Mouse (Mus musculus) midbrain, embryonic 16.5 days (tissue): ENCODE results near the gene Nploc4. TPM values are rescaled to one million over a fixed set of nuclear protein-coding genes. Genes with fewer than 3 reads are reported as not detected.

ENCODE experiments used
- ATAC-seq: fragments of 200-750 bp; cut with Nextera tagmentation; 2 replicates; pipeline ENCODE4 v1.8.0; 2017; ENCODE audit warnings: moderate TSS enrichment
- H3K27ac ChIP-seq: fragments of 300-500 bp; sonication (generic); 2 replicates; pipeline ENCODE4 v1.5.1; 2014; ENCODE audit warnings: mild to moderate bottlenecking, low read length, mixed read lengths
- H3K27me3 ChIP-seq: fragments of 300-500 bp; sonication (generic); 2 replicates; pipeline ENCODE4 v1.6.1; 2014; ENCODE audit warnings: low read depth, low read length, mixed read lengths; ENCODE audit not compliant: control insufficient read depth, insufficient read depth
- H3K36me3 ChIP-seq: fragments of 300-500 bp; sonication (generic); 2 replicates; pipeline ENCODE4 v1.6.1; 2014; ENCODE audit warnings: mild to moderate bottlenecking, low read length, moderate library complexity, mixed read lengths; ENCODE audit not compliant: control insufficient read depth, insufficient read depth
- H3K4me1 ChIP-seq: fragments of 300-500 bp; sonication (generic); 2 replicates; pipeline ENCODE4 v1.6.1; 2014; ENCODE audit warnings: mild to moderate bottlenecking, low read length, mixed read lengths; ENCODE audit not compliant: control insufficient read depth, insufficient read depth
- H3K4me2 ChIP-seq: fragments of 300-500 bp; sonication (generic); 2 replicates; pipeline ENCODE4 v1.6.1; 2014; ENCODE audit warnings: mild to moderate bottlenecking, low read length, mixed read lengths
- H3K4me3 ChIP-seq: fragments of 300-500 bp; sonication (generic); 2 replicates; pipeline ENCODE4 v1.5.1; 2014; ENCODE audit warnings: low read depth, mild to moderate bottlenecking, low read length, moderate library complexity, mixed read lengths
- H3K9ac ChIP-seq: fragments of 300-500 bp; sonication (generic); 2 replicates; pipeline ENCODE4 v1.6.1; 2014; ENCODE audit warnings: low read depth, low read length, mixed read lengths
- H3K9me3 ChIP-seq: fragments of 300-500 bp; sonication (generic); replicated peaks from 2 replicates; pipeline ENCODE4 v1.6.1; 2014; ENCODE audit warnings: mild to moderate bottlenecking, low read length, mixed read lengths; ENCODE audit not compliant: control insufficient read depth, poor library complexity, severe bottlenecking
- WGBS: fragments of 180-500 bp; shearing (Covaris S2); extraction: QIAGEN DNeasy Blood & Tissue Kit; methylation state at CpG from one replicate; pipeline ENCODE4 v1.1.7; 2014; 5-methylcytosine and 5-hydroxymethylcytosine counted together
- polyA plus RNA-seq: library from polyadenylated mRNA; unstranded; fragments of >200 nt; fragmentation: Nextera tagmentation; extraction: Ambion mirVana; gene quantifications from 2 replicates; pipeline ENCODE4 v1.2.1, GENCODE M21; 2015

Nploc4 gene
- polyA plus RNA-seq, 1 experiment from 2014 or later = 28.7 TPM

DNA sequence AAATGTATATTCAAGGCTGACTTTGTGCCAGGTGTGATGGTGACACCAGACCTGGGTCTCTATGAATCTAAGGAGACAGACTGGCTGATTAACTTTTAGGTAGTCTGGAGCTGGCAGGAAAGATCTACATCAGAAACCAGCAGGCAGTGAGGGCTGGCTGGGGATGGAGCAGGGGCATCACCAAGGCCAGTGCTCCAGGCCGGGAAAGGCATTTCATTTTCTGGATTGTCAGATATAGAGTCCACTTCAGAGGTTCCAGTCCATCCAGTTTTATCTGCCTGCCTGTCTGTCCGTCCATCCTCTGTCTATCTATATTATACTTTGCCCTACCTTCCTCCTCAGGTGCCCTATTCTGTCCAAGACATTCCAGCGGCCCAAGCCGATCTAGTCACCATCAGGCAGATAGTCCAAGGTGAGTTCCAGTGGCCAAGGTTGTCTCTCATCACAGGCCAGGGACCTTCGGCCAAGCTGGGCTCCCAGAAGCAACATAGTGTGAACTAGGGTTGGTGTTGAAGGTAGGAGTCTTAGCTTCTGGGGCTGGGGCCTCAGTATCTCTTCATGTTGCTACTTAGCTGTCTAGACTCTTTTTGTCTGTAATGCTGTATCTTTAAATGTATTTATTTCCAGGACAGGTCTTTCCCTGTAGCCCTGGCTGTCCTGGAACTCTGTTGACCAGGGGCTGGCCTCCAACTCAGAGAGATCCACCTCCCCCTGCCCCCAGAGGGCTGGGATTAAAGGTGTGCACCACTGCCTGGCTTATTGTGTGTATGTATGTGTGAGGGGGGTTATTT is 93.8 kb downstream of the Nploc4 start:
- no peaks in the 10 kb centered on the region for H3K27me3 ChIP-seq
- no peak overlapping the region for H3K4me3 ChIP-seq
- H3K27ac ChIP-seq = peak overlapping the region; percentile 34; the same call in 1 of the 2 replicates
- peaks cover 19% of the 10 kb centered on the region for H3K4me1 ChIP-seq
- H3K4me2 ChIP-seq = peak overlapping the region; percentile 98
- no peaks in the 10 kb centered on the region for H3K9me3 ChIP-seq
- peaks cover 7% of the 10 kb centered on the region for H3K36me3 ChIP-seq
- H3K9ac ChIP-seq = no peak overlapping the region
- WGBS = 76% methylated on average over 5 of the region's 5 CpGs
- no peak for ATAC-seq

DNA sequence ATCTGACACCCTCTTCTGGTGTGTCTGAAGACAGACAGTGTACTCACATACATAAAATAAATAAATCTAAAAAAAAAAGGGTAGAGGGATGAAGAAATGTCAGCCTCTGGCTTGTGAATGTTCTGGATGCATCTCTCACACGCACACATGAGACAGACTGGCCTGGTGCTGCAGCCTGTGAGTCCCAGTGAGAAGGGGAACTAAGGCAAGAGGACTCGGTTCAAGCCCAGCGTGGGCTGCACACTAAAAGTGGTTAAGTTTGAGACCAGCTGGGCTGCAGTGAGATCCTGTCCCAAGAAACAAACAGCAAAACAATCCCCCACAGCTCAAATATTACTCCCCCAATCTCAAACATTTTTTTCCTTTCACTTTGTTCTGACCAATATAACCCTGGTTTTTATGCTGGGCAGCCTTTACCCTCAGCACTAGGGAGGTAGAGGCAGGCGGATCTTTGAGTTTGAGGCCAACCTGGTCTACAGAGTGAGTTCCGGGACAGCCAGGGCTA is 94.8 kb downstream of the Nploc4 start:
- Histone ChIP-seq H3K4me2 (no peak overlapping the region), H3K27me3 (no peaks in the 10 kb centered on the region), H3K9me3 (no peaks in the 10 kb centered on the region), H3K27ac (no peak overlapping the region), H3K4me1 (peaks cover 19% of the 10 kb centered on the region), H3K36me3 (peaks cover 7% of the 10 kb centered on the region), H3K9ac (no peak overlapping the region), H3K4me3 (no peak overlapping the region)
- WGBS = 94% methylated on average over 5 of the region's 5 CpGs
- no peak for ATAC-seq

GRCm38 (mm10) chr11:120341661-120342060 is 95.8 kb downstream of the Nploc4 start:
- no peaks in the 10 kb centered on the region for H3K27me3 ChIP-seq
- no peak overlapping the region for H3K9ac ChIP-seq
- H3K4me1 ChIP-seq = peaks cover 19% of the 10 kb centered on the region
- no peak overlapping the region for H3K4me3 ChIP-seq
- H3K4me2 ChIP-seq = no peak overlapping the region
- no peak overlapping the region for H3K27ac ChIP-seq
- WGBS = 87% methylated on average over 4 of the region's 4 CpGs
- ATAC-seq = no peak
- H3K36me3 ChIP-seq = peaks cover 7% of the 10 kb centered on the region
- no peaks in the 10 kb centered on the region for H3K9me3 ChIP-seq

- H3K36me3 ChIP-seq = peaks cover under 1% of the 10 kb centered on the region
- no peak overlapping the region for H3K4me3 ChIP-seq
- H3K4me1 ChIP-seq = peaks cover 14% of the 10 kb centered on the region
- no peaks in the 10 kb centered on the region for H3K9me3 ChIP-seq
- no peak overlapping the region for H3K9ac ChIP-seq
- H3K27me3 ChIP-seq = no peaks in the 10 kb centered on the region
- H3K27ac ChIP-seq = no peak overlapping the region
- 92% methylated on average over 10 of the region's 10 CpGs for WGBS
- no peak overlapping the region for H3K4me2 ChIP-seq
- ATAC-seq = no peak
Measured at GRCm38 (mm10) chr11:120339978-120340513, 97.5 kb downstream of the Nploc4 start.

- Histone ChIP-seq H3K4me2 (no peak overlapping the region), H3K9ac (no peak overlapping the region), H3K9me3 (no peaks in the 10 kb centered on the region), H3K36me3 (no peaks in the 10 kb centered on the region), H3K27me3 (no peaks in the 10 kb centered on the region), H3K4me3 (no peak overlapping the region), H3K4me1 (peaks cover 1% of the 10 kb centered on the region), H3K27ac (no peak overlapping the region)
- 74% methylated on average over 3 of the region's 3 CpGs for WGBS
- no peak for ATAC-seq
Measured at GRCm38 (mm10) chr11:120338786-120339185, 98.7 kb downstream of the Nploc4 start.

- 32% methylated on average over 2 of the region's 2 CpGs for WGBS
- Histone ChIP-seq H3K9me3 (no peaks in the 10 kb centered on the region), H3K4me3 (no peak overlapping the region), H3K27me3 (no peaks in the 10 kb centered on the region), H3K27ac (no peak overlapping the region), H3K36me3 (no peaks in the 10 kb centered on the region), H3K4me2 (no peak overlapping the region), H3K9ac (no peak overlapping the region), H3K4me1 (no peaks in the 10 kb centered on the region)
- ATAC-seq = no peak
Measured at GRCm38 (mm10) chr11:120337447-120337846, 100.1 kb downstream of the Nploc4 start.

DNA sequence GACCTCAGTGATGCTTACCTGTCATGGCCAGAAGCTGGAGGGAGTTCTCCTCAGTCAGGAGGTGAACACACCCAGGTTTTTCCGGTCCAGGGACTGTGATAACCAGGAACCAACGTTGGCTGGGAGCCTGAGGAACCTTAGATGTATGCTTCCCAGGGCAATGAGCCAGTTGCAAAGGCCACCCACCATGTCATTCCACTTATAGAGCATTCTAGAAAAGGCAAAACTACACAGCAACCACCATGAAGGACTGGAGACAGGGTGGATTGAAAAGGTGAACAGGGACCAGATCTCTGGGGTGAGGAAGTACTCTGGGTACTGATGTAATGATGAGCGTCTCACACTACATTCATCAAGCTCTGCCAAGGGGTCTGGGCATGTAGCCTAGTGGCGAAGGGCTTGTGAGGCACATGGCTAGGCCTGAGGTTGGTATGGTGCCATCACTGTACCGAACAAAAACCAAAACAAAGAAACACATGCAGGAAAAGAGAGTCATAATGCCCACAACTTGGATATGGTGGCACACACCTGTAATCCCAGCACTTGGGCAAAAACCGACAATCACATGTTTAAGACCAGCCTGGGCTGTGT is 102.0 kb downstream of the Nploc4 start:
- no peaks in the 10 kb centered on the region for H3K36me3 ChIP-seq
- 86% methylated on average over 6 of the region's 6 CpGs for WGBS
- H3K4me3 ChIP-seq = no peak overlapping the region
- no peak for ATAC-seq
- H3K4me2 ChIP-seq = no peak overlapping the region
- no peak overlapping the region for H3K27ac ChIP-seq
- H3K4me1 ChIP-seq = no peaks in the 10 kb centered on the region
- H3K27me3 ChIP-seq = no peaks in the 10 kb centered on the region
- no peaks in the 10 kb centered on the region for H3K9me3 ChIP-seq
- H3K9ac ChIP-seq = no peak overlapping the region
